Mouse (Mus musculus) thymus, adult 2 months (tissue): ENCODE results near the gene Zc3h10. TPM values are rescaled to one million over a fixed set of nuclear protein-coding genes. Genes with fewer than 3 reads are reported as not detected.

Experiments used
- DNase-seq: peaks from one replicate; pipeline ENCODE4 v3.0.0; 2021
- H3K27ac ChIP-seq: fragments of 200-500 bp; 2 replicates; pipeline ENCODE4 v1.5.1; 2012; ENCODE audit warnings: low read length, control low read depth; ENCODE audit not compliant: control insufficient read depth, insufficient read depth
- H3K27me3 ChIP-seq: fragments of 200-500 bp; 2 replicates; pipeline ENCODE4 v1.6.1; 2012; ENCODE audit warnings: mild to moderate bottlenecking, low read length, moderate library complexity, mixed read lengths; ENCODE audit not compliant: control insufficient read depth, insufficient read depth
- H3K36me3 ChIP-seq: fragments of 200-500 bp; 2 replicates; pipeline ENCODE4 v1.6.1; 2012; ENCODE audit warnings: mild to moderate bottlenecking, low read length, moderate library complexity; ENCODE audit not compliant: control insufficient read depth, insufficient read depth
- H3K4me1 ChIP-seq: fragments of 200-500 bp; replicated peaks from 2 replicates; pipeline ENCODE4 v1.6.1; 2012; ENCODE audit warnings: low read length; ENCODE audit not compliant: control insufficient read depth, insufficient read depth
- H3K4me3 ChIP-seq: fragments of 200-500 bp; 2 replicates; pipeline ENCODE4 v1.5.1; 2012; ENCODE audit warnings: mild to moderate bottlenecking, low read length, control low read depth, moderate library complexity; ENCODE audit not compliant: control insufficient read depth, insufficient read depth
- CTCF ChIP-seq: fragments of 200-500 bp; IDR thresholded peaks from 2 replicates; pipeline ENCODE4 v1.5.1; 2012; ENCODE audit warnings: mild to moderate bottlenecking, control low read depth, low read length, moderate library complexity, borderline replicate concordance; ENCODE audit not compliant: control insufficient read depth, poor library complexity, insufficient read depth; ENCODE audit errors: extremely low read depth
- POLR2A ChIP-seq: fragments of 200-500 bp; IDR thresholded peaks from 2 replicates; pipeline ENCODE4 v1.6.1; 2012; ENCODE audit warnings: mild to moderate bottlenecking, low read length, control low read depth, moderate library complexity; ENCODE audit not compliant: control insufficient read depth, poor library complexity, insufficient read depth; ENCODE audit errors: extremely low read depth
- WGBS: fragments of 180-500 bp; shearing (Covaris S2); methylation state at CpG from one replicate; pipeline ENCODE4 v1.1.7; 2018; 5-methylcytosine and 5-hydroxymethylcytosine counted together
- polyA plus RNA-seq: library from polyadenylated mRNA; depleted of rRNA; stranded (reverse); fragments of >200 nt; gene quantifications from 2 replicates; pipeline ENCODE4 v1.2.3, GENCODE M21; 2012; rRNA removed

Zc3h10 gene
- polyA plus RNA-seq, result 25.6 and 27.1 TPM in 2 replicates

- DNase-seq, result peak; percentile 94
- Histone ChIP-seq H3K36me3 (peaks cover 19% of the 10 kb centered on the region), H3K4me1 (peaks cover 5% of the 10 kb centered on the region), H3K27ac (peak within 1 kb of the TSS; percentile 77), H3K27me3 (no peaks in the 10 kb centered on the region), H3K4me3 (peak within 1 kb of the TSS; percentile 81)
- under 1% methylated on average over 50 of the region's 50 CpGs for WGBS
- TF ChIP-seq POLR2A (peak; percentile 38), CTCF (peak; percentile 57; the same call in 1 of the 2 replicates)
These were observed at the start of gene Zc3h10 for GRCm38 (mm10) chr10:128547361-128548032. Gene Zc3h10, minus strand, starts transcription at chr10:128547774.

- no peak for DNase-seq
- TF ChIP-seq POLR2A (no peak), CTCF (no peak)
- no peaks in the 10 kb centered on the region for H3K36me3 ChIP-seq
- H3K4me1 ChIP-seq, result peaks cover 17% of the 10 kb centered on the region
- peaks cover 2% of the 10 kb centered on the region; the same call in 1 of the 2 replicates for H3K27me3 ChIP-seq
- 90% methylated on average over 5 of the region's 5 CpGs for WGBS
- H3K4me3 ChIP-seq, result no peak overlapping the region
- no peak overlapping the region for H3K27ac ChIP-seq
These were observed 45.2 kb upstream of the Zc3h10 start for GRCm38 (mm10) chr10:128592797-128593196.

- Histone ChIP-seq H3K27ac (no peak overlapping the region), H3K36me3 (no peaks in the 10 kb centered on the region), H3K27me3 (peaks cover 2% of the 10 kb centered on the region; the same call in 1 of the 2 replicates), H3K4me1 (peaks cover 30% of the 10 kb centered on the region), H3K4me3 (no peak overlapping the region)
- 88% methylated on average over 6 of the region's 6 CpGs for WGBS
- DNase-seq, result no peak
- TF ChIP-seq CTCF (no peak), POLR2A (no peak)
These were observed 43.9 kb upstream of the Zc3h10 start for GRCm38 (mm10) chr10:128591436-128591835.

- 2% methylated on average over 43 of the region's 43 CpGs for WGBS
- Histone ChIP-seq H3K27ac (no peak overlapping the region), H3K27me3 (peaks cover 2% of the 10 kb centered on the region; the same call in 1 of the 2 replicates), H3K36me3 (no peaks in the 10 kb centered on the region), H3K4me1 (peaks cover 35% of the 10 kb centered on the region), H3K4me3 (peak overlapping the region; percentile 63)
- peak; percentile 70 for DNase-seq
- TF ChIP-seq CTCF (peak; percentile 100), POLR2A (no peak)
These were observed 42.7 kb upstream of the Zc3h10 start for GRCm38 (mm10) chr10:128590193-128590690.

- peaks cover 2% of the 10 kb centered on the region; the same call in 1 of the 2 replicates for H3K27me3 ChIP-seq
- peak within 1 kb of the TSS; percentile 63 for H3K4me3 ChIP-seq
- TF ChIP-seq POLR2A (no peak), CTCF (no peak)
- WGBS, result under 1% methylated on average over 43 of the region's 43 CpGs
- DNase-seq, result peak; percentile 39
- H3K27ac ChIP-seq, result no peak within 1 kb of the TSS
- no peaks in the 10 kb centered on the region for H3K36me3 ChIP-seq
- H3K4me1 ChIP-seq, result peaks cover 38% of the 10 kb centered on the region
These were observed 42.1 kb upstream of the Zc3h10 start, which contains the start of gene Erbb3 for GRCm38 (mm10) chr10:128589464-128590192. Gene Erbb3, minus strand, starts transcription at chr10:128589652.

- Histone ChIP-seq H3K4me3 (peak overlapping the region; percentile 63), H3K27me3 (peaks cover 2% of the 10 kb centered on the region; the same call in 1 of the 2 replicates), H3K36me3 (no peaks in the 10 kb centered on the region), H3K4me1 (peaks cover 46% of the 10 kb centered on the region), H3K27ac (no peak overlapping the region)
- DNase-seq, result no peak
- 20% methylated on average over 23 of the region's 23 CpGs for WGBS
- TF ChIP-seq CTCF (0 out of 2 replicates have a peak, but pooled peaks have one; percentile 2), POLR2A (no peak)
These were observed 41.3 kb upstream of the Zc3h10 start for GRCm38 (mm10) chr10:128588775-128589463.
